Mouse (Mus musculus) thymus, adult 2 months (tissue): ENCODE measurements around the gene Lta. TPM values are rescaled to one million over a fixed set of nuclear protein-coding genes. Genes with fewer than 3 reads are reported as not detected.

ENCODE experiments used
- DNase-seq: peaks from one replicate; pipeline ENCODE4 v3.0.0; 2021
- H3K27ac ChIP-seq: fragments of 200-500 bp; 2 replicates; pipeline ENCODE4 v1.5.1; 2012; ENCODE audit warnings: low read length, control low read depth; ENCODE audit not compliant: control insufficient read depth, insufficient read depth
- H3K27me3 ChIP-seq: fragments of 200-500 bp; 2 replicates; pipeline ENCODE4 v1.6.1; 2012; ENCODE audit warnings: mild to moderate bottlenecking, low read length, moderate library complexity, mixed read lengths; ENCODE audit not compliant: control insufficient read depth, insufficient read depth
- H3K36me3 ChIP-seq: fragments of 200-500 bp; 2 replicates; pipeline ENCODE4 v1.6.1; 2012; ENCODE audit warnings: mild to moderate bottlenecking, low read length, moderate library complexity; ENCODE audit not compliant: control insufficient read depth, insufficient read depth
- H3K4me1 ChIP-seq: fragments of 200-500 bp; replicated peaks from 2 replicates; pipeline ENCODE4 v1.6.1; 2012; ENCODE audit warnings: low read length; ENCODE audit not compliant: control insufficient read depth, insufficient read depth
- H3K4me3 ChIP-seq: fragments of 200-500 bp; 2 replicates; pipeline ENCODE4 v1.5.1; 2012; ENCODE audit warnings: mild to moderate bottlenecking, low read length, control low read depth, moderate library complexity; ENCODE audit not compliant: control insufficient read depth, insufficient read depth
- CTCF ChIP-seq: fragments of 200-500 bp; IDR thresholded peaks from 2 replicates; pipeline ENCODE4 v1.5.1; 2012; ENCODE audit warnings: mild to moderate bottlenecking, control low read depth, low read length, moderate library complexity, borderline replicate concordance; ENCODE audit not compliant: control insufficient read depth, poor library complexity, insufficient read depth; ENCODE audit errors: extremely low read depth
- POLR2A ChIP-seq: fragments of 200-500 bp; IDR thresholded peaks from 2 replicates; pipeline ENCODE4 v1.6.1; 2012; ENCODE audit warnings: mild to moderate bottlenecking, low read length, control low read depth, moderate library complexity; ENCODE audit not compliant: control insufficient read depth, poor library complexity, insufficient read depth; ENCODE audit errors: extremely low read depth
- WGBS: fragments of 180-500 bp; shearing (Covaris S2); methylation state at CpG from one replicate; pipeline ENCODE4 v1.1.7; 2018; 5-methylcytosine and 5-hydroxymethylcytosine counted together
- polyA plus RNA-seq: library from polyadenylated mRNA; depleted of rRNA; stranded (reverse); fragments of >200 nt; gene quantifications from 2 replicates; pipeline ENCODE4 v1.2.3, GENCODE M21; 2012

The Lta gene
- polyA plus RNA-seq, 1 experiment: 14.4 TPM

DNA sequence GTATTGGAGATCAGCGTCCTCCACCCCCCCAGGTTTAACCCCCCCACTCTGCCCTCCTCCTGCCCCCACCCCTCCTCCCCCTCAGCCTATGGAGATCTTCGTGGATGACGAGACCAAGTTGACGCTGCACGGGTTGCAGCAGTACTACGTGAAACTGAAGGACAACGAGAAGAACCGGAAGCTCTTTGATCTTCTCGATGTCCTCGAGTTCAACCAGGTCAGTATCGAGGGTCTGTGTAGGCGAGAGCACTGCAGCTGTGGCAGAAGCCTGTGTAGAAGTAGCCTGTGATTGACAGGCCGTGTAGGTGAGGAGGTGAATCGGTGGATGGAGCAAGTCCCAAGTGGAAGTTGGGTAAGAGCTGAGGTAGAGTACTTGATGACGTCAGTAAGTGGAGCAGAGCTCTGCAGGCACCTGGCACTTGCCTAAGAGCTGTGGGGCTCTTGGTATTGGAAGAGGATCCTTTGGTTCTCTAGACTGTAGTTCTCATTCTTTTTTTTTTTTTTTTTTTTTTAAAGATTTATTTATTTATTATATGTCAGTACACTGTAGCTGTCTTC, 46.1 kb upstream of the Lta start:
- Histone ChIP-seq H3K4me1 (peaks cover 4% of the 10 kb centered on the region), H3K36me3 (peaks cover 74% of the 10 kb centered on the region), H3K27ac (no peak overlapping the region), H3K4me3 (no peak overlapping the region), H3K27me3 (no peaks in the 10 kb centered on the region)
- 88% methylated on average over 15 of the region's 15 CpGs for WGBS
- no peak for DNase-seq
- TF ChIP-seq POLR2A (no peak), CTCF (no peak)

DNA sequence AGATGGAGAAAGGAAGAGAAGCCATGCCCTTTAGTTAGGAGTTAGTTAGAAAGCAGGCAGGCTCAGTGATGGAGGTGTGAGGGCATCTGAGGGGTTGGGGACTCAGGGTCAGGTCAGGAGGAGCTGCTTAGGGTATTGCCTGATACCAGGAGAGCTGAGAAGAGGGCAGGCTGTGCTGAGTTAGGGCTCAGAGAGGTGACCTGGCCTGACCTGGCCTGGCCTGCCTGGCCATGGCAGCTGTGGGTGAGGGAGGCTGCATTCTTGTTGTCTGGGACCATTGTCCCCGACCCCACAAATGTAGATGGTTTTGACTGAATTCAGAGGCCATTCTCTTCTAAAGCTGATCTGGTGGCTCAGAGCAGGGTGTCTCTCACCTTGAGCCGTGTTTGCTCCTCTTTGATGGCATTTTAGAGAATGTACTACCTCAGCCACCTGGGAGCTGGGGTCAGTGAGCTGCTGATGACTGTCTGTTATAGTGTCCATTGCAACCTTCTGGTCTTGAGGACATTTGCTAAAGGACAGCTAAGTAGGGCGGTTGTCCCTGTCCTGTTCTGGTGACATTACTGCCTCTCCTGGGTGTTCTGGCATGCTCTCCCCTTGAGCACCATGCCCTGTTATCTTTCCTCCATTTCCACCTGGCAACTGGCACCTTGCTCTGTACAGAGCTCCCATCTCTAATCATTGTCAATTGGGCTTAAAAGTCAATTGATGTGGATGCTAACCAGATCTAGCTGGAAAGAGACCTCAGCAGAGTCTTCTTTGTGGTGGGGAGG, 45.4 kb upstream of the Lta start:
- TF ChIP-seq CTCF (no peak), POLR2A (no peak)
- no peak for DNase-seq
- WGBS: 95% methylated on average over 3 of the region's 3 CpGs
- peaks cover 8% of the 10 kb centered on the region for H3K4me1 ChIP-seq
- no peak overlapping the region for H3K27ac ChIP-seq
- peaks cover 81% of the 10 kb centered on the region for H3K36me3 ChIP-seq
- H3K27me3 ChIP-seq: no peaks in the 10 kb centered on the region
- no peak overlapping the region for H3K4me3 ChIP-seq

DNA sequence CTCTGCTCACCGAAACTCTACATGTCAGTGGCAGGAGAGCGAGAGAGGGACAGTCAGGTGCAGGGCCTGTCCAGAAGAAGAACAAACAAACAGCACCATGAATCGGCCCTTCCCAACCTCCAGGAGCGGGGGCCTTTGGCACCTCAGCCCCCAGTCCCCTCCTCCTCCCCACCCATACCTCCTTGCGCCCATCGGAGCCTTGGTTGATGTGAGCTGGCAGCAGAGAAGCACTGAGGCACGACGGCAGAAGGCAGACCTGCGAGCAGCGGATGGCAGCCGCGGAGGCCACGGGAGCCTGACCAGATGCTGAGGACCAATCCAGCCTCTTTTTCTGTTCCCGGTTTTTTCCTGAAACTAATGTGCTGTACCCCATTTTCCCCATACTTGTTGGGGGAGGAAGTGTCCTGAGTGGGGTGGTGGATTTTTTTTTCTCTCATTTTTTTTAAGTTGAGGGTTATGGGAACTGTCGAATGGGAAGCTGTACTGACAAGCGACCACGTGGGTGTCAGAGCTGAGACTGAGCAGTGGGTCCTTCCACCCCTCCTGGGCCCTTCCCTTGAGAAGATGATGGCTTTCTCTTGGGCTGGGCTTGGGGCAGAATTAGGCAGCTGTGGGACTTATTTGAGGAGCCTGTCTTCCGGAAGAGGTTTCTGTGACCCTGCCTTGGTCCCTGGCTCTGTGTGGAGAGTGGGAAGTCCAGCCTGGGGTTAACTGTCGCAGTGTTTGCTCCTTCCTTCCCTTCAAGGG, 44.5 kb upstream of the Lta start:
- TF ChIP-seq CTCF (no peak), POLR2A (no peak)
- 89% methylated on average over 19 of the region's 19 CpGs for WGBS
- peaks cover 90% of the 10 kb centered on the region for H3K36me3 ChIP-seq

DNA sequence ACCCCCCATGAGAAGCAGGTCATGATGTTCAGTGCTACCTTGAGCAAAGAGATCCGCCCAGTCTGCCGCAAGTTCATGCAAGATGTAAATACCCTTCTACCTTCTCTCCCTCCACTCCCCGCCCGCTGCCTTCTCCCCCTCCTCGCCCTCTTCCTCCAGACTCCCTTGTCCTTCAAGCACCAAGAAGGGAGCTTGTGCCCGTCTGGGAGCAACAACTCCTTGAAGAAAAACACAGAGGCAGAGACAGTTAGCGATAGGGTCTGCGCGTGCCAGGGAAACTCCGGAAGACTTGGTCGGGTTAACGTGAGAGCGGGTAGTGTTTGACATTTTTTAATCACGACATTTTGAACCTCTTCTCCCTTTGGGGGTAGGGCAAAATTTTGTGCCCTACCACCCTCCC, 43.8 kb upstream of the Lta start:
- WGBS: 93% methylated on average over 14 of the region's 14 CpGs
- no peak for TF ChIP-seq POLR2A
- no peak for TF ChIP-seq CTCF
- DNase-seq: no peak
- H3K4me3 ChIP-seq: no peak overlapping the region
- H3K27me3 ChIP-seq: no peaks in the 10 kb centered on the region
- peaks cover 96% of the 10 kb centered on the region for H3K36me3 ChIP-seq
- no peak overlapping the region for H3K27ac ChIP-seq
- peaks cover 19% of the 10 kb centered on the region for H3K4me1 ChIP-seq

More for the DNA sequence above, 44.5 kb upstream of the Lta start:
- H3K4me3 ChIP-seq: no peak overlapping the region
- peaks cover 14% of the 10 kb centered on the region for H3K4me1 ChIP-seq
- DNase-seq: no peak
- H3K27ac ChIP-seq: no peak overlapping the region
- H3K27me3 ChIP-seq: no peaks in the 10 kb centered on the region

DNA sequence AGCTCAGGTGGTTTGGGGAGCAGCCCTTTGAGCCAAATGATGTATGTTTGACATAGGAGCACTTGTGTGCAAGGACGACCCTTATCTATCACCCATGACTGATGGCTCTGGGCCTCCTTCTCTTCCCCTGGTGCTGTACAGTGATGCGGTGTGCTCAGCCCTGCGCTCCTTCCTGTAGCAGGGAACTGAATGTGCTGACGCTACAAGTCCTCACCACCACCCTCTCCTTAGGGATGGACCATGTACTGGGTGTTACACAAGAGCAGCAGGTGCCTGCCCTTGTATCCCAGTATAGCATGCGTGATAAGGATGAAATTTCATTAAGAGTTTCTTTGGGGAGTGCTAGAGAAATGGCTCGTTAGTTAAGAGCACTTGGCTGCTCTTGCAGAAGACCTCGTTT, 42.0 kb upstream of the Lta start:
- Histone ChIP-seq H3K27me3 (no peaks in the 10 kb centered on the region), H3K36me3 (peaks cover 87% of the 10 kb centered on the region), H3K4me1 (peaks cover 30% of the 10 kb centered on the region), H3K4me3 (no peak overlapping the region), H3K27ac (no peak overlapping the region)
- no peak for DNase-seq
- 94% methylated on average over 7 of the region's 7 CpGs for WGBS
- TF ChIP-seq POLR2A: no peak
- no peak for TF ChIP-seq CTCF

DNA sequence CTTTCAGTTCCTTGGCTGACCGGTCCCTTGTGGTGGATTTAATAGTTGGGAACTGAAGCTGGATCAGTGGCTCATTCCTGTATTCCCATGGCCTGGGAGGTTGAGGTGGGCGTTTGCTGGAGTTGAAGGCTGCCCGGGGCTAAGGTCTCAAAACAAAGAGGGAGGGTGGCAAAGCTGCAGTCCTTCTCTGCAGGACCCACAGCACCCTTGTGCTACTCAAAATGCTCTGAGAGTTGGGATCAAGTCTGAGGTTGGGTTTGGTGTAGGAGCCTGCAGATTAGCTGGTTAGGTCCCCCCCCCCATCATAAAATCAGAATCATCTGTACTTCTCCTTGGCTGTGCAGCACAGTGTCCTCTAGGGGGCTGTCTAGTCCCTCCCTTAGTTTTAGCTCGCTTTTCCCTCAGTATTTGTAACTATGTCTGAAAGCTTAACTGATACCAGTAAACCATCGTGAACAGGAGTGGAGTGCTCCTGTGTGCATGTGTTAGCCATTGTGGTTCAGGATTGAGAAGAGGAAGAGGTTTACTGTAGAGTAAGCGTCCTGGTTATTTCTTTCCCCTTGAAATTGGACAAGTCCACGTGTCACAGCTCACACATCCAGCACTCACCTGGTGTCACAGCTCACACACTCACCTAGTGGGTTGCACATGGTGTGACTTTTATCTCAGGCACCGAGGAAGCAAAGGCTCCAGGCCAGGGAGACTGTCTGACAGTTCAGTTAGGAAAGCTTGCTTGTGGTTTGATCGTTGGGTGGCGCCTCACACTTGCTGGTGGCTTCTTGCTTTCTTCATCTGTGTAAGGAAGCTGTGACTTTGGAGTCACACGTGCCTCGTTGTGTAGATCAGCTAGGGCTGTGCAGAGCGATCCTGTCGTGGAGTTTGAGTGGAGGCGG, 40.8 kb upstream of the Lta start:
- Histone ChIP-seq H3K27me3 (no peaks in the 10 kb centered on the region), H3K4me1 (peaks cover 30% of the 10 kb centered on the region), H3K4me3 (no peak overlapping the region), H3K36me3 (peaks cover 79% of the 10 kb centered on the region), H3K27ac (no peak overlapping the region)
- DNase-seq: no peak
- no peak for TF ChIP-seq POLR2A
- peak; percentile 32; the same call in 1 of the 2 replicates for TF ChIP-seq CTCF
- WGBS: 40% methylated on average over 15 of the region's 15 CpGs
